Mouse (Mus musculus) forebrain, embryonic 12.5 days (tissue): ENCODE data around the gene Arih2. TPM values are rescaled to one million over a fixed set of nuclear protein-coding genes. Genes with fewer than 3 reads are reported as not detected.

ENCODE experiments used
- ATAC-seq: fragments of 200-750 bp; cut with Nextera tagmentation; 2 replicates; pipeline ENCODE4 v1.8.0; 2017; ENCODE audit warnings: moderate TSS enrichment; ENCODE audit not compliant: low FRiP score
- H3K27ac ChIP-seq: fragments of 300-500 bp; sonication (generic); 2 replicates; pipeline ENCODE4 v1.5.1; 2016; ENCODE audit warnings: mild to moderate bottlenecking
- H3K27me3 ChIP-seq: fragments of 300-500 bp; sonication (generic); 2 replicates; pipeline ENCODE4 v1.6.1; 2016; ENCODE audit warnings: mild to moderate bottlenecking
- H3K36me3 ChIP-seq: fragments of 300-500 bp; sonication (generic); replicated peaks from 2 replicates; pipeline ENCODE4 v1.6.1; 2016; ENCODE audit warnings: mild to moderate bottlenecking
- H3K4me1 ChIP-seq: fragments of 300-500 bp; sonication (generic); 2 replicates; pipeline ENCODE4 v1.6.1; 2016
- H3K4me2 ChIP-seq: fragments of 300-500 bp; sonication (generic); 2 replicates; pipeline ENCODE4 v1.6.1; 2016; ENCODE audit warnings: mild to moderate bottlenecking, moderate library complexity
- H3K4me3 ChIP-seq: fragments of 300-500 bp; sonication (generic); replicated peaks from 2 replicates; pipeline ENCODE4 v1.5.1; 2016; ENCODE audit warnings: mild to moderate bottlenecking
- H3K9ac ChIP-seq: fragments of 300-500 bp; sonication (generic); 2 replicates; pipeline ENCODE4 v1.6.1; 2016; ENCODE audit warnings: mild to moderate bottlenecking
- H3K9me3 ChIP-seq: fragments of 300-500 bp; sonication (generic); 2 replicates; pipeline ENCODE4 v1.6.1; 2016
- WGBS: fragments of 180-500 bp; shearing (Covaris S2); methylation state at CpG from one replicate; pipeline ENCODE4 v1.1.7; 2016; 5-methylcytosine and 5-hydroxymethylcytosine counted together
- microRNA counts: library from miRNA; unstranded; fragments of <30 nt; microRNA quantifications from one replicate; lab custom pipeline; 2017
- microRNA-seq: library from miRNA; unstranded; fragments of <30 nt; microRNA quantifications from one replicate; pipeline ENCODE4, GENCODE M21; 2017
- polyA plus RNA-seq: library from polyadenylated mRNA; unstranded; fragments of >200 nt; fragmentation: Nextera tagmentation; extraction: Ambion mirVana; gene quantifications from 2 replicates; pipeline ENCODE4 v1.2.1, GENCODE M21; 2016

Gene Arih2
- polyA plus RNA-seq, 1 experiment from 2014 or later: 57.9 TPM

GRCm38 (mm10) chr9:108566815-108567776 is 82.1 kb downstream of the Arih2 start, which contains the start of gene Ndufaf3:
Gene Ndufaf3, minus strand, starts transcription at chr9:108567434.
- H3K4me1 ChIP-seq: peaks cover 51% of the 10 kb centered on the region
- peaks cover 55% of the 10 kb centered on the region for H3K36me3 ChIP-seq

GRCm38 (mm10) chr9:108565881-108566814 is 83.0 kb downstream of the Arih2 start:
- H3K27me3 ChIP-seq: no peaks in the 10 kb centered on the region
- WGBS: 12% methylated on average over 35 of the region's 35 CpGs
- peak overlapping the region; percentile 61 for H3K4me3 ChIP-seq
- H3K4me1 ChIP-seq: peaks cover 59% of the 10 kb centered on the region
- peak overlapping the region; percentile 98 for H3K4me2 ChIP-seq
- no peaks in the 10 kb centered on the region for H3K9me3 ChIP-seq
- peak overlapping the region; percentile 68 for H3K9ac ChIP-seq
- H3K36me3 ChIP-seq: peaks cover 53% of the 10 kb centered on the region
- H3K27ac ChIP-seq: peak overlapping the region; percentile 97
- no peak; the same call in 1 of the 2 replicates for ATAC-seq

More at GRCm38 (mm10) chr9:108566815-108567776, 82.1 kb downstream of the Arih2 start, which contains the start of gene Ndufaf3:
- peak; percentile 80 for ATAC-seq
- under 1% methylated on average over 73 of the region's 73 CpGs for WGBS
- no peaks in the 10 kb centered on the region for H3K27me3 ChIP-seq
- no peaks in the 10 kb centered on the region for H3K9me3 ChIP-seq
- H3K4me3 ChIP-seq: peak within 1 kb of the TSS; percentile 61
- peak within 1 kb of the TSS; percentile 68 for H3K9ac ChIP-seq
- H3K4me2 ChIP-seq: peak within 1 kb of the TSS; percentile 98
- H3K27ac ChIP-seq: peak within 1 kb of the TSS; percentile 97

GRCm38 (mm10) chr9:108564131-108564530 is 85.1 kb downstream of the Arih2 start:
- Histone ChIP-seq H3K4me2 (no peak overlapping the region), H3K4me1 (peaks cover 46% of the 10 kb centered on the region), H3K9me3 (no peaks in the 10 kb centered on the region), H3K27me3 (no peaks in the 10 kb centered on the region), H3K4me3 (no peak overlapping the region), H3K36me3 (peaks cover 51% of the 10 kb centered on the region), H3K9ac (no peak overlapping the region), H3K27ac (no peak overlapping the region)
- 88% methylated on average over 6 of the region's 7 CpGs for WGBS
- no peak for ATAC-seq

- H3K36me3 ChIP-seq: peaks cover 56% of the 10 kb centered on the region
- H3K9ac ChIP-seq: no peak overlapping the region
- H3K4me1 ChIP-seq: peaks cover 41% of the 10 kb centered on the region
- H3K4me2 ChIP-seq: no peak overlapping the region
- H3K27me3 ChIP-seq: no peaks in the 10 kb centered on the region
- no peak overlapping the region for H3K4me3 ChIP-seq
- no peak overlapping the region for H3K27ac ChIP-seq
- WGBS: 90% methylated on average over 8 of the region's 8 CpGs
- H3K9me3 ChIP-seq: no peaks in the 10 kb centered on the region
- ATAC-seq: no peak
These were observed 85.5 kb downstream of the Arih2 start for GRCm38 (mm10) chr9:108563671-108564070.

GRCm38 (mm10) chr9:108560227-108560841 is 88.9 kb downstream of the Arih2 start, which contains the start of gene Impdh2:
Gene Impdh2, plus strand, starts transcription at chr9:108560286.
- peak within 1 kb of the TSS; percentile 71 for H3K4me2 ChIP-seq
- H3K36me3 ChIP-seq: peaks cover 79% of the 10 kb centered on the region
- H3K9me3 ChIP-seq: no peaks in the 10 kb centered on the region
- WGBS: under 1% methylated on average over 53 of the region's 53 CpGs
- peak within 1 kb of the TSS; percentile 76 for H3K9ac ChIP-seq
- H3K27me3 ChIP-seq: no peaks in the 10 kb centered on the region
- H3K4me1 ChIP-seq: peaks cover 18% of the 10 kb centered on the region
- H3K27ac ChIP-seq: peak within 1 kb of the TSS; percentile 70
- H3K4me3 ChIP-seq: peak within 1 kb of the TSS; percentile 56
- peak; percentile 98 for ATAC-seq

- Histone ChIP-seq H3K27ac (no peak overlapping the region), H3K9ac (no peak overlapping the region), H3K4me1 (peaks cover 16% of the 10 kb centered on the region), H3K27me3 (no peaks in the 10 kb centered on the region), H3K9me3 (no peaks in the 10 kb centered on the region), H3K4me3 (no peak overlapping the region), H3K4me2 (no peak overlapping the region), H3K36me3 (peaks cover 77% of the 10 kb centered on the region)
- 94% methylated on average over 4 of the region's 4 CpGs for WGBS
- ATAC-seq: no peak
These were observed 90.0 kb downstream of the Arih2 start for GRCm38 (mm10) chr9:108559169-108559568.

MicroRNAs within 50 kb of the gene (microRNA counts, 519-probe panel; counts per million panel counts)
- 5,190 counts per million, percentile 70 among the panel's probes with 10 or more counts for microRNA mmu-miR-191 (lab: Ali Mortazavi, UCI)
- microRNA mmu-miR-425 (lab: Ali Mortazavi, UCI): 4,520 counts per million, percentile 56 among the panel's probes with 10 or more counts

Small RNA genes within 50 kb of the gene (microRNA-seq; reads per million reads assigned to microRNA genes)
- not detected for gene Gm24083
- not detected for gene Gm26298
- not detected for gene Mir191
- gene Mir425: 2,837 reads per million, percentile 85 among the genes with 10 or more reads in this experiment

Other genes with a start within 250 kb of the Arih2 start
- 1.1 and 1.4 TPM in 2 replicates for gene Ccdc36, start 220.9 kb downstream of the Arih2 start, polyA plus RNA-seq
- not detected in 2 replicates for gene BC048562, start 212.9 kb downstream of the Arih2 start, polyA plus RNA-seq
- 44.1 and 49.0 TPM in 2 replicates for gene Ccdc71, start 188.9 kb downstream of the Arih2 start, polyA plus RNA-seq
- 67.6 and 70.0 TPM in 2 replicates for gene Klhdc8b, start 187.8 kb downstream of the Arih2 start, polyA plus RNA-seq
- gene Lamb2, start 169.7 kb downstream of the Arih2 start, polyA plus RNA-seq: 37.9 and 39.5 TPM in 2 replicates
- 101 and 103 TPM in 2 replicates for gene Usp19, start 158.8 kb downstream of the Arih2 start, polyA plus RNA-seq
- gene Qars, start 141.7 kb downstream of the Arih2 start, polyA plus RNA-seq: 85.7 and 91.4 TPM in 2 replicates
- 170 and 171 TPM in 2 replicates for gene Qrich1, start 132.6 kb downstream of the Arih2 start, polyA plus RNA-seq
- 149 and 159 TPM in 2 replicates for gene Impdh2, start 89.1 kb downstream of the Arih2 start, polyA plus RNA-seq
- 54.5 and 58.3 TPM in 2 replicates for gene Ndufaf3, start 82.0 kb downstream of the Arih2 start, polyA plus RNA-seq
- gene Dalrd3, start 79.5 kb downstream of the Arih2 start, polyA plus RNA-seq: 225 and 235 TPM in 2 replicates
- gene Wdr6, start 70.6 kb downstream of the Arih2 start, polyA plus RNA-seq: 254 and 285 TPM in 2 replicates
- gene P4htm, start 51.7 kb downstream of the Arih2 start, polyA plus RNA-seq: 16.2 and 18.4 TPM in 2 replicates
- 35.4 and 37.0 TPM in 2 replicates for gene Slc25a20, start 12.7 kb upstream of the Arih2 start, polyA plus RNA-seq
- gene Prkar2a, start 39.9 kb upstream of the Arih2 start, polyA plus RNA-seq: 55.8 and 56.9 TPM in 2 replicates
- 124 and 140 TPM in 2 replicates for gene Ip6k2, start 134.4 kb upstream of the Arih2 start, polyA plus RNA-seq
- gene Nckipsd, start 159.0 kb upstream of the Arih2 start, polyA plus RNA-seq: 14.3 and 17.3 TPM in 2 replicates
- gene Celsr3, start 176.9 kb upstream of the Arih2 start, polyA plus RNA-seq: 13.0 and 14.2 TPM in 2 replicates
- gene Slc26a6, start 203.9 kb upstream of the Arih2 start, polyA plus RNA-seq: 12.4 and 13.1 TPM in 2 replicates